Mouse (Mus musculus) 3T3-L1 (cell line): ENCODE results near the gene Itga5.

Experiments
- DNase-seq: peaks from one replicate; pipeline ENCODE4 v3.0.0-alpha.2; 2015; ENCODE audit warnings: low read depth, low spot score

The Itga5 gene

DNA sequence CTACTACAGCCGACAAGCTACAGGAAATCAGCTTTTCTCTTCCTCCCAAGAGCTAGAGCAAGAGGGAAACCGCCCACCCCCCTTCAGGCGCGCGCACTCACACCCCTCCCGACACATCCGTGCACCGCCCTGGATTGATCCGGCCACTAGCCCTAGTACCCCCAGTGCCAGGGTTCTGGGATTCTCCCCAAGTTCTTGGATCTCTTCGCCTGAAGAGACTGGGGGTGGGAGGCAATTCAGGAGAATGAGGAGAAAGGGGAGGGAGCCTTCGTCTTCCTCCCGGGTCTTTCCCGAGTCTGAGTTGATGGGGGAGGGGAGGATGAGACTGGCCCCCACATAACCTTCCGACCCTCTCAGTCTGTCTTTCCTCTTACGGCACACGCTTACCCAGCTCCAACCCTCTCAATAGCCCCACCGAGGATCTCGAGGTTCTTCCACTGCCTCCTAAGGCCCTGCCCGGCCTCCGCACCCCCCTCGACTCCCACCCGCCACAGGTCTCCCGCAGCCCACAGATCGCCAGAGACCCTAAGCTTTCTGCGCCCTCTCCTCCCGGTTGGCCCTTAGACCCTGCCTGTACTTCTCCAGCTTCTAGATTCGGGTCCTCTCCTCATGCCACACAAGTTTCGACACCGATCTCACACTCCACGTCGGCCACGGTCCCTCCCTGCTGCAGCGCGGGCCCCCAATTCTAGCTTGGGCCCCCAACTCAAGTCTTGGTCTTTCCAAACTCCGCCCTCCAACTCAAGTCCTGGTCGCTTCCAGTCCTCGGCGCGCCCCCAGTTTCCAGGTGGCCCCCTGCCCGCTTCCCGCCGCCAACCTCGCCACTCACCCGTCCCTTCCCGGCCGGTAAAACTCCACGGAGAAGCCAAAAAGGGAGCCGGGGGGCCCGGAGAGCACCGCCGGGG, 840 bp downstream of the Itga5 start:
- peak; percentile 64 for DNase-seq

- DNase-seq: no peak
Measured at GRCm38 (mm10) chr15:103364761-103365160, 1.8 kb downstream of the Itga5 start.

- DNase-seq: no peak
Measured at GRCm38 (mm10) chr15:103363809-103364208, 2.8 kb downstream of the Itga5 start.

- no peak for DNase-seq
Measured at GRCm38 (mm10) chr15:103362950-103363349, 3.6 kb downstream of the Itga5 start.

- no peak for DNase-seq
Measured at GRCm38 (mm10) chr15:103362333-103362732, 4.2 kb downstream of the Itga5 start.

DNA sequence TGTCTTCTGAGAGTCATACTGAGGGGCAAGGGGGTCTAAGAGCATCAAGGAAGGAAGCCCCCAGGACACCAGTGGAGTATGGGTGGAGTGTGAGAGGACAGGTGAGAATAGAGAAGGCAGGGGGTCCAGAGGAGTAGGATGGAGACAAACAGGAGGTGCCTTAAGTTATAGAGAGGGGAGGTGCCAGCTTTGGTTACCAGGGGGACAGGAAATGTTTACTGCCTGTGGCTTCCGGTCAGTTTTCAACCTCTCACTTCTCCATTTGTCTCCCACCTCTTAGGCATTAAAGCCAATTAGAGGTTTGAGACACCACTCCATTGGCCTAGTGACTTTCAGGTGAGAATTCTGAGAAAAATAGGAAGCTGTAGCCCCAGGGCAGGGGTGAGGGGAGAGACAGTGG, 5.3 kb downstream of the Itga5 start:
- no peak for DNase-seq

GRCm38 (mm10) chr15:103359869-103360602, 6.5 kb downstream of the Itga5 start:
- peak; percentile 35 for DNase-seq

DNA sequence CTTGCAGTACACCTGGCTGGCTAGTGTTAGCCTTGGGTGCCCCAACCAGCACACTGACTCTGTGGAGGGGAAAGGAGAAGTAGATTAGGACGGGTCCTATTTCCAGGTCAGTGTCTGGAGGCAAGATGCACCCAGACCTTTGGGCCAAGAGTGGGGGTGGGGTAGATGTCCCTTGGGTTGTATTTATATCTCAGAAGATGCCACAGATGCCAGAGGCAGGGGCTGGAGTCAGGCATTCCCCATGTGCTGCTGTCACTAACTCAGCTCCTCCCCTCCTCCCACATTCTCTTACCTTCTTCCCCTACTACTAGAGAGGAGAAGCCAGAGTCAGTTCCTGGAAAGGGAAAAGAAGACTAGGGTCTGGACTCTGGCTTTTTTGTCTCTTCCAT, 7.4 kb downstream of the Itga5 start:
- peak; percentile 73 for DNase-seq

- DNase-seq: peak; percentile 95
Measured at GRCm38 (mm10) chr15:103358278-103359121, 8.1 kb downstream of the Itga5 start.

DNA sequence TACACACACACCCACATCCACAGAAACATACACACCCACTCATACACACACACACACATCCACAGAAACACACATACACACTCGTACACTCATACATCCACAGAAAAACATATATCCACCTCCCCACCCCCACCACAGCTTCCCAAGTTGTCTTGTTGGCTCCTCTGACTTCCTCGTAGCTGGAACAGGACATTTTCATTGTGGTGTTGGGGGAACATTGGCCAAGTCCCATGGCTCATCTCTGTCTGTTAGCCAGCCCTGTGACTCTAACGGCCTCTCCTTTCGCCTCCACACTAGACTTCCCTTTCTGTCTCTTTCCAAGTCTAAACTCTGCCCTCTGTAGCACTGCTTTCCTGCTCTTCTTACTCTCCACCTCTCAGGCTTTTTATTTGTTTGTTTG, 8.7 kb downstream of the Itga5 start:
- DNase-seq: peak; percentile 32

GRCm38 (mm10) chr15:103356130-103356529, 10.4 kb downstream of the Itga5 start:
- DNase-seq: no peak

DNA sequence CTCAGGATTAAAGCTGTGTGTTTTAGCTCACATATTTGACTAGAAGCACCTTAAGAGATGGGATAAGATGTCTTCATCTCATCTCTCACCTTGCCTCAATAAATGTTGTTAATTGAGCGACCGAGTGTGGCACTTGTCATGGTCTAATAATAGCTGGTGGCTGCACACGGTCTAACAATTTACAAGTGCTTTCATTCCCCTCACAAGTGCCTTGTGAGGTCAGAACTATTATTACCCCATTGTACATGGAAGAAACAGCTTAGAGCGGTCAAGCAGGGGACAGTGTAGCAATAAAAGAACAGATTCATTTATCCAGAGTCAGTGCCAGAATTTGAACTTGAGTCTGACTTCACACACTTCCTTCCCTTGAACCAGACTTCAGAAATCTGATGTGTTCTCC, 11.1 kb downstream of the Itga5 start:
- no peak for DNase-seq

GRCm38 (mm10) chr15:103354690-103355089, 11.9 kb downstream of the Itga5 start:
- no peak for DNase-seq

DNA sequence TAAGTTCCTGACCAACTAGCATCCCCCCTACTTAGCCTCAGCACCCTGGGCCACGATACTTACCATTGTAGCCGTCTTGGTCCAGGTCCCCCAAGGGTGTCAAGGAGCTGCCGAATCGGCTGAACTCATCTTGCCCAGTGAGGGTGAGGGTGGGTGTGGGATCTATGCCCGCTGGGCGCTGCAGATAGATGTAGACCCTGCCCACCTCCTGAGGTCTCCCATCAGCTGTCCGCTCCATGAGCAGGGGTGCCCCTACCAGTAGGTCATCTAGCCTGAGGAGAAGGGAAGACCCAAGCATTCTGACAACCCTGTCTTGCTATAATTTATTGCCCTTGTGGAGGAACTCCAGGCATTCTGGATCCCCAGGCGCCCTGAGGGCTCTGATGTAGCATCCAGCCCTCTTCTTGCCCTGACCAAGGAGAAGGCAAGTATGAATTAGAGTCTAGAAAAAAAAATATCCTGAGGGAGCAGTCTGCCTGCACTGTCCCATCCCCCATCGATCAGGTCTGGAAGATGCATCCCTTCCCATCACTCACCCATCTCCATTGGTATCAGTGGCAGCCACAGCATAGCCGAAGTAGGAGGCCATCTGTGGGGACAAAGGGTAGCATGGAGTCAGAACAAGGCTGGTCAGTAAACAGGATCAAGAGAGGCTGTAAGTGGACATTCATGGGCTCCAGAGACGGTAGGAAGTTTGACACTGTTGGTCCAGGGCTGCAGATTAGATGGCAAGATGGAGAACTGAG, 12.9 kb downstream of the Itga5 start:
- no peak for DNase-seq

DNA sequence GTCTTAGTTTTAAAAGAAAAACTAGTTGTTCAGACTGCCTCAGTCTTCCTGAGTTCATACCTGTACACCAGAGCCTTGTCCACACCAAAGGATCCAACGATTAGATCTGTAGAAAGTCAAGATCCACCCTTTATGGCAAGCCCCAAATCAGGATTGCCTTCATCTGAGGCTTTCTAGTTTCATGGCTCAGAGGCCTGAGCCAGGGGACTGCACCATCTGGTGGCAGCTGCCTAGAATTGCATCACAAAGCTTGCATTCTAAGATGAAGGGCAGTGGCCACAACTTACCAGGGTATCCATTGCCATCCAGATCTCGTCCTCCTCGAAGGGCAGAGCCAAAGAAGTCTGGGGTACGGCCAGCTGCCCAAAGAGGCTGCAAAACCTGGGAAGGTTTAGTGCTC, 13.7 kb downstream of the Itga5 start:
- peak; percentile 80 for DNase-seq

- DNase-seq: peak; percentile 91
Measured at GRCm38 (mm10) chr15:103347275-103347684, 19.3 kb downstream of the Itga5 start.

- DNase-seq: no peak
Measured at GRCm38 (mm10) chr15:103345789-103346188, 20.8 kb downstream of the Itga5 start.

GRCm38 (mm10) chr15:103343556-103343955, 23.0 kb downstream of the Itga5 start:
- no peak for DNase-seq

DNA sequence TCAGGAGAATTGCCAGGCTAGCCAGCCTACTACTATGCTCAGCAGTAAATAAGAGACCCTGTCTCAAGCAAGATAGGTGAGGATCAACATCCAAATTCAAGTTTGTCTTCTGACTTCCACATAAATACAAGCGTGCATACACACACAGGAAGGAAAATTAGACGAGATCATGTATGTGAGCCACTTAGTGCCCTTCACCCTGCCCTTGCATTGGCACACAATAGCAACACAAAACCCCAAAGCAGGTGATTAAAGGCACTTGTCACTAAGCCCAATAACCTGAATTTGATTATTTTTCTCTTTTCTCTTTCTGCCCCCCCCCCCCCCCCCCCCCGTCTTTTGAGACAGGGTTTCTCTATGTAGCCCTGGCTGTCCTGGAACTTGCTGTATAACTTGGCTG, 23.6 kb downstream of the Itga5 start:
- no peak for DNase-seq

GRCm38 (mm10) chr15:103342415-103342814, 24.1 kb downstream of the Itga5 start:
- DNase-seq: peak; percentile 94

DNA sequence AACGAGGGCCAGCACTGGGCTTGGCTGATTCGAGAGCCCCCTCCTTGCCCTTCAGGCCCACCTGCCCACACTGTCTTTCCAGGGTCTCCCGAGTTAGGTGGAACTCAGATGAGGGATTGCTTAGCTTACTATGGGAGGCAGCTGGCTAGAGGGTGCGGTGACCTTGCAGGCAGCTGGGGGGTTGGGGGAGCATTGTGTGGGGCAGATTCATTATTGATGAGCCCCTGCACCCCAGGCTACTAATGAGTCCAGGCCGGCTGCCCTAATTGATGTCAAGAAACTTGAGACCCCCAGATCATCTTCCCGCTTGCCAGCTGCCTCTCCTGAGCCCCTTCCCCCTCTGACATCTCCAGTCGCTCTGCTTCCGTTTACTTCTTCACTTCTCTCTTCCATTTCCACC, 25.0 kb downstream of the Itga5 start:
- no peak for DNase-seq
